Comparison of ENCODE assay signal across 7 mouse cellular contexts in genomic region chr11:70233016-70233415, GRCm38 (mm10). TPM values are rescaled to one million over a fixed set of nuclear protein-coding genes. Genes with fewer than 3 reads are reported as not detected.
DNase-seq lines count a peak whose midpoint lies in the region; ATAC-seq lines count a peak whose summit lies in the region.

No protein-coding gene starts in this region.

- H3K36me3 ChIP-seq in forebrain, embryonic 13.5 days (ENCODE audit: poor library complexity, severe bottlenecking) = peaks cover 20% of the 10 kb centered on the region
- H3K36me3 ChIP-seq in limb, embryonic 12.5 days = peaks cover 17% of the 10 kb centered on the region

- peak overlapping the region; percentile 31; the same call in 1 of the 2 replicates for H3K4me3 ChIP-seq in forebrain, embryonic 13.5 days
- peak overlapping the region; percentile 38 for H3K4me3 ChIP-seq in limb, embryonic 12.5 days (replicated peaks)

- peak overlapping the region; percentile 65 for H3K9ac ChIP-seq in forebrain, embryonic 13.5 days
- H3K9ac ChIP-seq in limb, embryonic 12.5 days (replicated peaks) = peak overlapping the region; percentile 50

- H3K27me3 ChIP-seq in forebrain, embryonic 13.5 days = peaks cover 31% of the 10 kb centered on the region
- peaks cover 24% of the 10 kb centered on the region for H3K27me3 ChIP-seq in limb, embryonic 12.5 days

- peak overlapping the region; percentile 60 for H3K4me2 ChIP-seq in forebrain, embryonic 13.5 days
- H3K4me2 ChIP-seq in limb, embryonic 12.5 days = peak overlapping the region; percentile 58

- no peak for ATAC-seq in forebrain, embryonic 13.5 days
- no peak for ATAC-seq in limb, embryonic 12.5 days (ENCODE audit: insufficient number of reproducible peaks, insufficient read depth, low FRiP score, low TSS enrichment, low read depth)

- peaks cover 44% of the 10 kb centered on the region for H3K4me1 ChIP-seq in forebrain, embryonic 13.5 days
- peaks cover 48% of the 10 kb centered on the region for H3K4me1 ChIP-seq in limb, embryonic 12.5 days (replicated peaks)

- WGBS in forebrain, embryonic 13.5 days = 33% methylated on average over 8 of the region's 8 CpGs
- WGBS in limb, embryonic 12.5 days = 31% methylated on average over 8 of the region's 8 CpGs

- peak; percentile 50 for DNase-seq in ovary, postnatal 36 days (ENCODE audit: low spot score)
- no peak for DNase-seq in ovary, adult 18-20 months (ENCODE audit: low spot score)
- no peak for DNase-seq in thymus, adult 18-20 months
- DNase-seq in adrenal gland, adult 18-20 months (ENCODE audit: low spot score in 2 of 2) = no peak
- DNase-seq in frontal cortex, postnatal 14 days (ENCODE audit: low spot score in 2 of 2) = no peak

- H3K27ac ChIP-seq in forebrain, embryonic 13.5 days = no peak overlapping the region
- H3K27ac ChIP-seq in limb, embryonic 12.5 days = peak overlapping the region; percentile 59

- H3K9me3 ChIP-seq in forebrain, embryonic 13.5 days (replicated peaks) = no peaks in the 10 kb centered on the region
- H3K9me3 ChIP-seq in limb, embryonic 12.5 days = no peaks in the 10 kb centered on the region

RNA-seq across cellular contexts. Expression of gene Bcl6b, which starts 3.4 kb away (rescaled TPM):
- 4.3 and 4.7 TPM in 2 replicates for polyA plus RNA-seq in forebrain, embryonic 13.5 days (2015; fragmentation: Nextera tagmentation; extraction: Ambion mirVana)
- 7.1 and 8.2 TPM in 2 replicates for polyA plus RNA-seq in limb, embryonic 12.5 days (2016; fragmentation: Nextera tagmentation; extraction: Ambion mirVana)
- 10 to 100 TPM in 1 of 2 experiments, 1 to 10 TPM in 1; 7.4 to 22.5 TPM for total RNA-seq in adrenal gland, adult 18-20 months (2021)

RNA-seq across cellular contexts. Expression of gene 0610010K14Rik, which starts 4.7 kb away (rescaled TPM):
- polyA plus RNA-seq in forebrain, embryonic 13.5 days (2015; fragmentation: Nextera tagmentation; extraction: Ambion mirVana) = 226 and 229 TPM in 2 replicates
- polyA plus RNA-seq in limb, embryonic 12.5 days (2016; fragmentation: Nextera tagmentation; extraction: Ambion mirVana) = 215 and 222 TPM in 2 replicates
- total RNA-seq in adrenal gland, adult 18-20 months (2021) = 10 to 100 TPM; 33.7 to 37.3 TPM

RNA-seq across cellular contexts. Expression of gene Gm21988, which starts 6.6 kb away (rescaled TPM):
- 10.7 and 12.1 TPM in 2 replicates for polyA plus RNA-seq in forebrain, embryonic 13.5 days (2015; fragmentation: Nextera tagmentation; extraction: Ambion mirVana)
- 9.9 and 10.4 TPM in 2 replicates for polyA plus RNA-seq in limb, embryonic 12.5 days (2016; fragmentation: Nextera tagmentation; extraction: Ambion mirVana)
- total RNA-seq in adrenal gland, adult 18-20 months (2021) = 1 to 10 TPM; 4.3 to 5.3 TPM

RNA-seq across cellular contexts. Expression of gene Rnasek, which starts 6.6 kb away (rescaled TPM):
- 227 and 236 TPM in 2 replicates for polyA plus RNA-seq in forebrain, embryonic 13.5 days (2015; fragmentation: Nextera tagmentation; extraction: Ambion mirVana)
- polyA plus RNA-seq in limb, embryonic 12.5 days (2016; fragmentation: Nextera tagmentation; extraction: Ambion mirVana) = 117 and 118 TPM in 2 replicates
- 100 to 1,000 TPM; 179 to 279 TPM for total RNA-seq in adrenal gland, adult 18-20 months (2021)

RNA-seq across cellular contexts. Expression of gene Slc16a13, which starts 12.2 kb away (rescaled TPM):
- 13.4 and 14.8 TPM in 2 replicates for polyA plus RNA-seq in forebrain, embryonic 13.5 days (2015; fragmentation: Nextera tagmentation; extraction: Ambion mirVana)
- polyA plus RNA-seq in limb, embryonic 12.5 days (2016; fragmentation: Nextera tagmentation; extraction: Ambion mirVana) = 16.1 and 18.5 TPM in 2 replicates
- total RNA-seq in adrenal gland, adult 18-20 months (2021) = 1 to 10 TPM; 2.4 to 2.9 TPM
